Mouse (Mus musculus): Measurements from ENCODE around the gene Zfp661.

The Zfp661 gene

GRCm38 (mm10) chr2:127549711-127550110 lies 37.2 kb downstream of the Zfp661 start:
- DNase-seq = no peak

- DNase-seq = no peak
Measured at GRCm38 (mm10) chr2:127548342-127549074, 38.4 kb downstream of the Zfp661 start.

DNA sequence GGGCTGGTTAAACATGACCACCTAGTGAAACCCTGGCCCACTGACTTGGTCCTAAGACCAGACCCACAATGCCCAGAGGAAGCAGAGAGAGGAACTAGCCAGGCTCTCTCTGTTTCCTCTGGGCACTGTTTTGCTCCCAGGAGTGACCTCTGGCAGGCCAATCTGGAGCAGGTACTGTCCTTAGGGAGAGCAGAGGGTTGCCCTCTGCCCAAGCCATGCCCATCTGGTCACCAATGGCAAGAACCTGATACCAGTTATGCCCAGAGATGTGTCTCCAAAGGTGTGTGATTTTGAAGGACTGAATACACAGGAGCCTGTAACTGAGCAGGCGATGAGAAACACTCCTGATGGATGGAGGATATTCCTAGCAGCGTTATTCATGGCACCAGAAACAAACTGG lies 45.2 kb downstream of the Zfp661 start:
- DNase-seq = no peak

GRCm38 (mm10) chr2:127541185-127541584 lies 45.7 kb downstream of the Zfp661 start, which contains the start of gene Prom2:
Gene Prom2, minus strand, starts transcription at chr2:127541467.
- DNase-seq = peak; percentile 66

DNA sequence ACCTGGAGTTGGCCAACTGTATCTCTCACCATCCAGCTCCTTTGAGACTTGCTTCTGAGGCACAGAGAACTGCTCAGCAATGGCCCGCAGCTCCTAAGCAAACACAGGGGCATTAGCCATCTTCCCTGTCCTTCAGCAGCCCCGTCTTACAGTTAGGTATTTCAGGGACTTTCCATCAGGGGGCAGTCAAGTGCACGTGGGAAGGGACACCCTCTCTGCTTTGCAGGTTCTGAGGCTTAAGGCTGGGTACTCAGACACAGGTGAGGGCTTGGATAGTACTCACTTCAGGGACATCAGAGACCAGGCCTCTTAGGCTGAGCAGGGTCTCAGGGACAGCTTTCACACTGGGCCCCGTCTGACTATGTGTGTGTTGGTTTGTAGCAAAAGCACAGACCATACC lies 47.4 kb downstream of the Zfp661 start:
- peak; percentile 30 for DNase-seq

DNA sequence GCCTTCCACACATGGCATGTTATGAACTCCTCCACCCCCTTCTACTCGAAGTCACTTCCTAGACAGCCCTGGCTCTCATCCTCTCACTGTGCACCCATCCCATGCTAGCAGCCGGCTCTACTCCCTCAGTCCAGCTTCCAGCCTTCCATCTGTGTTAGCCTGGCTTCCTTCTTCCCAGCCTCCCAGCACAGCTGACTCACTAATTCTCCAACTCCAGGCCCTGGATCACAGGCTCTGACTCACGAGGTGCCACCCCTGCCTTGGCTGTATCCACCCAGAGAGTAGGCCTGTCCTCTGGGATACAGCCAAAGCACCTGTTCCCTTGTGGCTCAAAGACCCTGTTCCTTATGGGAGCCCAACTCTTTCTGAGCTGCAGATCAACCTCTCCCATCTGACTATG lies 49.3 kb downstream of the Zfp661 start:
- DNase-seq = no peak

GRCm38 (mm10) chr2:127535363-127535762 lies 51.5 kb downstream of the Zfp661 start:
- DNase-seq = no peak

DNA sequence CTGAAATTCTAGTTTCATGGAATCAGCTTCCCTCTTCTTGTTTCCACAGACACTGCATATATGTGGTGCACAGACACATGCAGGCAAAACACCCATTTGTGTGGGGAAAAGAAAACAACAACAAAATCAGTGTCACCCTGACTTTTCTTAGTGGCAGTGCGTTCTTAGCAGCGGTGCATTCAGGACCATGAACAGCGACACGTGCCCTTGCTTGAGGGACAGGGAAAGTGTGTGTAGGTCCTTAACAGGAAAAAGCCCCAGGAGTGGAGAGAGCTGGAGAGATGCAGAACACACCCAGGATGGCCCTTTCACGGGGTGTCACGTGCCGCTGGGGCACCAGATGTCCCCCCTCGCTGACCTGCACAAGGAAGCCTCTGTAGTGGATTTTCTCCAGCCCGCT lies 54.5 kb downstream of the Zfp661 start:
- no peak for DNase-seq

DNA sequence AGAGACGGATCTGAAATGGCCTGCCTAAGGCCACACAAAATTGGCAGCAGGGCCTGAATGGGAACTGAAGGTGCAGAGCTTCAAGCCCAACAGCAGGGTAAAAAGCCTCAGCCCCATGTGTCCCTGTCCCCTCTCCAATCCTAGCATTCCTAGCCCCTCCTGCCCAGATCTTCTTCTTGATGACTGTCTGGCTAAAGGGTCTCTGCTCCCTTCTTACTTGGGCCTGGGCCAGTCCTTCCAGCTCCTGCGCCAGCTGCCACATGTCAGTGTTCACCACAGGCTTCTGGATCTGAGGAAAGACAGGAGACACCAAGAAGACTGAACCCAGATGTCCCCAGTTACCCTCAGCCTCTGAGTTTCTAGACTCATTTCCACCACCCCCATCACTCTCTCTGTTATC lies 55.3 kb downstream of the Zfp661 start:
- DNase-seq = no peak

DNA sequence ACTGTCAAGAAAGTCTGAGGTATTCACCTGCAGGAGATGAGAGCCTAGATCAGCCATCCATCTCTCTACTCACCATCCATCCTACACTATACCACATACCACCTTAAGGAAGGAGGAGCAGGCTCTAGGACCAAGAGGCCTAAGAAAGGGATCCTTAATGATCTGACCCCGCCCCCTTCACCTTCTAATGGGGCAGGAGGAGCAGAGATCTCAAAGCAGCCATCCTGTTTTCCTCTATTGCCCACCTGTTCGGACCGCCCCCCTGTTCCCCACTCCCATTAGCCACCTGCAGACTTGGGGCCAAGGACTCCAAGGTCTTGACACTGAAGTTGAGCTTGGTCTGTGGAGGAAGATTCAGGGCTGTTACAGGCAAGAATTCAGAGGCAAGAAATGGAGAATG lies 56.5 kb downstream of the Zfp661 start:
- DNase-seq = no peak

GRCm38 (mm10) chr2:127525004-127525775 lies 61.7 kb downstream of the Zfp661 start:
- no peak for DNase-seq

All from kidney, adult 18-20 months (tissue).